Mouse (Mus musculus) forebrain, embryonic 14.5 days (tissue): ENCODE measurements at regions not wholly inside any gene's neighbourhood (a gene's known extent, or its start where the extent isn't known, plus 50 kb on each side); places are given as distances from the start of the nearest gene placed in this dataset.
A peak's percentile ranks its signal among the peaks of the same experiment; 100 is the strongest.

Experiments used
- ATAC-seq: fragments of 200-750 bp; cut with Nextera tagmentation; 2 replicates; pipeline ENCODE4 v1.8.0; 2017; ENCODE audit warnings: mild to moderate bottlenecking, moderate library complexity
- DNase-seq: peaks from one replicate; pipeline ENCODE4 v3.0.0-alpha.2; 2015; ENCODE audit warnings: low spot score
- H3K27ac ChIP-seq: fragments of 300-500 bp; sonication (generic); 2 replicates; pipeline ENCODE4 v1.5.1; 2014; ENCODE audit warnings: low read depth, mild to moderate bottlenecking, control low read depth, low read length, moderate library complexity
- H3K27me3 ChIP-seq: fragments of 300-500 bp; sonication (generic); replicated peaks from 2 replicates; pipeline ENCODE4 v1.6.1; 2014; ENCODE audit warnings: low read length, control low read depth, mixed read lengths; ENCODE audit not compliant: control insufficient read depth, insufficient read depth
- H3K36me3 ChIP-seq: fragments of 300-500 bp; sonication (generic); 2 replicates; pipeline ENCODE4 v1.6.1; 2014; ENCODE audit warnings: low read length, control low read depth; ENCODE audit not compliant: control insufficient read depth, insufficient read depth
- H3K4me1 ChIP-seq: fragments of 300-500 bp; sonication (generic); 2 replicates; pipeline ENCODE4 v1.6.1; 2014; ENCODE audit warnings: antibody characterized with exemption, low read length, control low read depth; ENCODE audit not compliant: control insufficient read depth, insufficient read depth
- H3K4me2 ChIP-seq: fragments of 300-500 bp; sonication (generic); 2 replicates; pipeline ENCODE4 v1.6.1; 2014; ENCODE audit warnings: mild to moderate bottlenecking, control low read depth, low read length
- H3K4me3 ChIP-seq: fragments of 300-500 bp; sonication (generic); 2 replicates; pipeline ENCODE4 v1.5.1; 2014; ENCODE audit warnings: low read depth, low read length, control low read depth
- H3K9ac ChIP-seq: fragments of 300-500 bp; sonication (generic); 2 replicates; pipeline ENCODE4 v1.6.1; 2014; ENCODE audit warnings: mild to moderate bottlenecking, low read length, control low read depth, moderate library complexity
- H3K9me3 ChIP-seq: fragments of 300-500 bp; sonication (generic); replicated peaks from 2 replicates; pipeline ENCODE4 v1.6.1; 2016; ENCODE audit warnings: low read length, control low read depth, mixed read lengths; ENCODE audit not compliant: control insufficient read depth
- WGBS: fragments of 180-500 bp; shearing (Covaris S2); extraction: QIAGEN DNeasy Blood & Tissue Kit; methylation state at CpG from one replicate; pipeline ENCODE4 v1.1.7; 2014; 5-methylcytosine and 5-hydroxymethylcytosine counted together

DNA sequence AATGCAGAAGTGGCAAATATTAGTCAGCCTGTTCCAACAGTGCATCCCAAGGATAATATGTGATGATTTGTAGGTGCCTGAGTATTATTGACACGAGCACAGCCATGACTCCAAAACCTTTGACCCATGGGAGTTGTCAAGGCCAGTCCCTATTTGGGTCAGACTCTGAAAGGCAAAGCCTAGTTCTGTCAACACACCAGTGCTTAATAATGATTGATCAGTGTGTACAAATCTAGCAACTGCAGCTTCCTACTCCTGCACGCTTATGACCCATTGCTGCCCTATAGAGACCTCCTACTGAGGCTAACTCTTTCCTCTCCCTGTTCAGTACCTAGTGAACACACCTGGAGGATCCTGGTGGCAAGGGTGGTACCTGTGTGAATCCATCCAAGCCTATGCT is 427.3 kb downstream of the Fam84a start:
- Histone ChIP-seq H3K9me3 (no peaks in the 10 kb centered on the region), H3K9ac (no peak overlapping the region), H3K4me3 (no peak overlapping the region), H3K27ac (no peak overlapping the region), H3K27me3 (no peaks in the 10 kb centered on the region), H3K4me2 (no peak overlapping the region), H3K4me1 (no peaks in the 10 kb centered on the region), H3K36me3 (no peaks in the 10 kb centered on the region)
- WGBS, result 92% methylated on average over 2 of the region's 2 CpGs
- no peak for DNase-seq
- ATAC-seq, result no peak

DNA sequence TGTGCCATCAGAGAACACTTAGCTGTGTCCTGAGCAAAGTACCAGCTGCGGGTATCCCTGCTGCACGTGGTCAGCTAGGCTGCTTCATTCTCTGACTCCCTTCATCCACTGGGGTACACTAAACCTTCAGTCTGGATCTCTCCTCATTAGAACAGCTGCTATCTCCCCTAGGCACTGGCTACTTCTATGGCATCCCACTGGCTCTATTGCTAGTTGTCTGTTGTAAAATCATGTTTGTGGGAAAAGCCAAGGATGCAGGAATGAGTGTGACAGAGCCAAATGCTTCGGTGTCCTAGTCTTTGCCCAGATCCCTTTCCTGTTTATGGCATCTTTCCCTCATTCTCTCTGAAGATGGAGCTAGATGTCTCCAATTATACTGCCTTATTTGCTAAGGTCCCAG is 440.9 kb downstream of the Nbas start:
- H3K36me3 ChIP-seq, result no peaks in the 10 kb centered on the region
- no peaks in the 10 kb centered on the region for H3K4me1 ChIP-seq
- ATAC-seq (no peak), DNase-seq (no peak)
- no peak overlapping the region for H3K27ac ChIP-seq
- no peaks in the 10 kb centered on the region for H3K27me3 ChIP-seq
- no peak overlapping the region for H3K4me3 ChIP-seq
- no peaks in the 10 kb centered on the region for H3K9me3 ChIP-seq
- 88% methylated on average over 3 of the region's 3 CpGs for WGBS
- no peak overlapping the region for H3K4me2 ChIP-seq
- no peak overlapping the region for H3K9ac ChIP-seq

DNA sequence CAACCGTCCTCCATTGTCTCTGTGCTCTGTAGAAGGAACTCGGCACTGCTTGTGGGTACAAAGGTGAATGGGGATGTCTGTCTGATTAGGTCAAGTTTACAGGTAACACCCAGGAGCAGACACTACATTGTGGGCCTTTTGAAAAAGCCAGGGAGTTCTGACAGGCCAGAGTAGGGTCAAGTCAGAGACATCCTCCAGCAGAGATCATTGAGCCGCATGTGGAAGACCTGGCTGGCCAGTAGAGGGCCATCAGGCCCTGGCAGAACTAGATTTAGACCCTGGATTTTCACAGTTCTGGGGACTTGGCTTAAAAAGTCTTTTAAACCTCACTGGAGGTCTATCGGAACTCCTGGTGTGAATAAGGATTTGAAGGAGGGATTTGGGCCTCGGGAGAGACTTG is 438.8 kb downstream of the Nbas start:
- no peak overlapping the region for H3K4me2 ChIP-seq
- H3K9me3 ChIP-seq, result no peaks in the 10 kb centered on the region
- no peak overlapping the region for H3K9ac ChIP-seq
- no peak for ATAC-seq
- no peak overlapping the region for H3K4me3 ChIP-seq
- no peak overlapping the region for H3K27ac ChIP-seq
- H3K36me3 ChIP-seq, result no peaks in the 10 kb centered on the region
- DNase-seq, result no peak
- H3K4me1 ChIP-seq, result no peaks in the 10 kb centered on the region
- H3K27me3 ChIP-seq, result no peaks in the 10 kb centered on the region
- WGBS, result 82% methylated on average over 5 of the region's 5 CpGs

DNA sequence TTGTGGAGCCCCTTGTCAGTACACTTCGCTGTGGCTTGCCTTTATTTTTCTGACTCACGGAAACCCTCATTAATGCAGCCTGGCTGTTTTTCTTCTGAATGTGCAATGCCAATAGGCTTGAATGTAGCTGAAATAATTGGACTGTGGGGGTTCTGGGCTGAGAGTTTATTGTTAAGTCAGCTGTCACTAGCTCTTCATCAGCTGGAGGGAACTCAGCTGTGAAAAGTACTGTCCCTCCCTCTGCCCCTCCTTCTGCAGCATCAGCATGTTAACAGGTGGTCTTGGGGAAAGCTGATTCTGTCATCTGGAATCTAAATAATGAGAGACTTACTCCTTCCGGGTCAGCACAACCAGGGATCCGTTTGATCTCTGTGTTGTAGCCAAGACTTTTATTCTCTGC is 437.6 kb downstream of the Nbas start:
- H3K9me3 ChIP-seq, result no peaks in the 10 kb centered on the region
- H3K4me3 ChIP-seq, result no peak overlapping the region
- 17% methylated on average over 4 of the region's 4 CpGs for WGBS
- DNase-seq (peak; percentile 69), ATAC-seq (peak; percentile 61)
- H3K4me2 ChIP-seq, result no peak overlapping the region
- no peaks in the 10 kb centered on the region for H3K4me1 ChIP-seq
- H3K9ac ChIP-seq, result no peak overlapping the region
- no peaks in the 10 kb centered on the region for H3K36me3 ChIP-seq
- H3K27me3 ChIP-seq, result no peaks in the 10 kb centered on the region
- H3K27ac ChIP-seq, result no peak overlapping the region

DNA sequence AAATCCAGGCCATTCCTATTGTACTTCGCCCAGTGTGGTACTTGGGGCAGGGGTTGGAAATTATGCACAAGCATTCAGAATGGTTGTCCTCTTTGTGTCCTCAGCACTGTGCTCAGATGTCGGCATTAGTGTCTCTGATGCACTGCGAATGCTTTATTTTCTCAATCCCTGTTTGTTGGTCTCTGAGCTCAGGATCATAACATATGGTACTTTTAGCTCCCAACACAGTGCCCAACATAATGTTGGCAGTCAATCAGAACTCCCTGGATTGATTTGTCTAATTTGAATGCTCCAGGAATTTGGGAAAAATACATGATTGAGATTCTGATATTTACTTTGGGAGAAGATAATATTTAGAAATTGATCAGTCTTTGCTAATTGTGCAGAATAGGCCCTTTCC is 434.7 kb downstream of the Nbas start:
- Histone ChIP-seq H3K4me1 (no peaks in the 10 kb centered on the region), H3K36me3 (no peaks in the 10 kb centered on the region), H3K27ac (no peak overlapping the region), H3K4me3 (no peak overlapping the region), H3K27me3 (no peaks in the 10 kb centered on the region), H3K9me3 (no peaks in the 10 kb centered on the region), H3K4me2 (no peak overlapping the region), H3K9ac (no peak overlapping the region)
- WGBS, result 68% methylated on average over 3 of the region's 3 CpGs
- ATAC-seq (peak; percentile 54; the same call in 1 of the 2 replicates), DNase-seq (peak; percentile 47)

DNA sequence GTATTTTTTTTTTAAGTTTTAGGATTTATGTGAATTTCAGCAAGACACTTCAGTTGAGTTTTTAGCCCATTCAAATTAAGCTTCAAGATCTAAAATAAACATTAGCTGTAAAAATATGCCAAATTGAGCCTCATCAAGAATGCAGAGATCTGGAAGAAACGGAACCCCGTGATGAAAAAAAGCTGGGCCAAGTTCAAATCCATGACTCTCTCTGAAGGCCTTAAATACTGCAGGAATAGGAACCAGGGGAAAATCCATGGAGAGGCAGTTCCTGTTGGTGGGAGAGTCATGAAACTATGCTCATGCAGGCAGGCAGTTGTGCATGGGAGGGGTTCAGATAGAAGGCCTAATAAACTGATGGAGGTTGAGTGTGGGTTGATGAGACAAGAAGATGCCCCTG is 430.9 kb downstream of the Nbas start:
- H3K27me3 ChIP-seq, result no peaks in the 10 kb centered on the region
- 90% methylated on average over 2 of the region's 2 CpGs for WGBS
- ATAC-seq, result no peak

DNA sequence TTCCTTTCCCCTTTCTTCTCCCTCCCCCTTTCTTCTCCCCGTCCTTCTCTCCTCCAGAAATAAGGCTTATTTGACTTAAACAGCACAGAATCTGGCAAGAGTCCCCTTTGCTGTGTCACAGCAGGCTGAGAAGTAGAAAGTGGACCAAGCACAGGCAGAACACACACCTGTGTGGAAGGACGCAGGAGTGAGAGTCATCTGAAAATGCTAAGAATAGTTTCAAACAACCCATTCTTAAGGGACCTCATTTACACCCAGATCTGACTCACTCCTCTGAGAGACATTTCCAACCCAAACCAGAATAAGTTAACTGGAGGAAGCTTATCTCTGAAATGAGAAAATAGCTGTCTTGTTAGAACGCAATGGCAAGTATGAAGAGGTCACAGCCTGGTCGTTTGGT is 429.9 kb downstream of the Nbas start:
- Histone ChIP-seq H3K9ac (no peak overlapping the region), H3K4me2 (no peak overlapping the region), H3K36me3 (no peaks in the 10 kb centered on the region), H3K4me3 (no peak overlapping the region), H3K27ac (no peak overlapping the region), H3K27me3 (no peaks in the 10 kb centered on the region), H3K9me3 (no peaks in the 10 kb centered on the region), H3K4me1 (no peaks in the 10 kb centered on the region)
- WGBS, result 81% methylated on average over 4 of the region's 4 CpGs
- ATAC-seq (no peak), DNase-seq (no peak)

More for the DNA sequence above, 430.9 kb downstream of the Nbas start:
- Histone ChIP-seq H3K9ac (no peak overlapping the region), H3K9me3 (no peaks in the 10 kb centered on the region), H3K36me3 (no peaks in the 10 kb centered on the region), H3K4me1 (no peaks in the 10 kb centered on the region), H3K27ac (no peak overlapping the region), H3K4me2 (no peak overlapping the region), H3K4me3 (no peak overlapping the region)
- DNase-seq, result no peak

DNA sequence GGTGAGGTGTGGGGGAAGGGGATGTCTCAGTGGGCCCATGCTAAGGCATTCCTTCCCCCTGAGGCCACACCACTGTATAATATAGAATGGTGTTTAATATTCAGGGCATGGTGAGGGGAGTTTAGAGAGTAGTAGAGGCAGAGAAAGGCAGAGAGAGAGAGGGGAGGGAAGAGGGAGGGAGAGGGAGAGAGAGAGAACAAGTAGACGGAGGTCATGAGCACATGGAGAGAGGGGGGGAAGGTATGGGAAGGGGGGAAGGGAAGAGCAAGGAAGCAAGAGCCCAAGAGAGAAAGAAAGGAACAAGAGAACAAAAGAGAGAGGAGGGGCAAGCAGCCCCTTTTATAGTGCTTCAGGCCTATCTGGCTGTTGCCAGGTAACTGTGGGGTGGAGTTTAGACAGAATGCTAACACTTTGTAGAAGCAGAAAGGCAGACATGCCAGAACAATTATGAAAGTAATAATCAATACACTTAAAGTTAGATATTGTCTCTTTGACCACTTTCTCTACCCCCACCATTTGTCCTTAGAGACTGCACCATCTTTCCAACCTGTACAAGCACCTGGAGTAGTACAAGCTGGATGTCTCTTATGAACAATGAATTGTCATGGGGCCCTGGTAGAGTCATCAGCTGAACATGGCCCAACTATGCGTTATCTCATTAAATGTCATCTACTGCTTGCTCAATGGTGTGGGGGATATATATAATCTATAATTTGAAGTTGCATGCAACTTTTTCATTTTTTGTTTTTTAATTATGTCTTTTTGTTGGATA is 422.6 kb downstream of the Nbas start:
- Histone ChIP-seq H3K4me1 (no peaks in the 10 kb centered on the region), H3K27ac (no peak overlapping the region), H3K9ac (no peak overlapping the region), H3K9me3 (no peaks in the 10 kb centered on the region), H3K4me2 (no peak overlapping the region), H3K27me3 (no peaks in the 10 kb centered on the region), H3K4me3 (no peak overlapping the region), H3K36me3 (no peaks in the 10 kb centered on the region)
- WGBS, result 49% methylated on average over 2 of the region's 2 CpGs
- ATAC-seq (0 out of 2 replicates have a peak, but pooled peaks have one; percentile 52), DNase-seq (no peak)

DNA sequence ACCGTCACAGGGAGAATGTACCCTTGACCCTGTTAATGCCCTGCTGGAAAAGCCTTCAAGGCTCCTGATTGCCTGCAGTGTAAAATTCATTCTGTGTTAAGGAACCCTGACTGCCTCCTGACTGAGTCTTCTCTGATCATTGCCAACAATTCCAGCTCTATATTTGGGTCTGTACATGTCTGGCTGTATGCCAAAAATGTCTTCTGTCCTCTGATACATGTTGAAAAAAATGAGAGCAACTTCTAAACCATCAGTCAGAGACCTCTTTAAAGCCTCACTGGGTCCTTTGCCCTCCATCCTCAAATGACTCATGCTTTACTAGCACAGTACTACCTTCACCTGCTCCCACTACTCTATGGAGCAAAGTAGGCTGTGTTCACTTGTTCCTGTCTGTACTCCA is 408.3 kb downstream of the Nbas start:
- no peak overlapping the region for H3K9ac ChIP-seq
- DNase-seq, result peak; percentile 18
- H3K9me3 ChIP-seq, result no peaks in the 10 kb centered on the region
- no peaks in the 10 kb centered on the region for H3K4me1 ChIP-seq
- no peak overlapping the region for H3K4me2 ChIP-seq
- no peak overlapping the region for H3K4me3 ChIP-seq
- H3K36me3 ChIP-seq, result no peaks in the 10 kb centered on the region
- 80% methylated on average over 1 of the region's 1 CpGs for WGBS
- H3K27me3 ChIP-seq, result no peaks in the 10 kb centered on the region
- ATAC-seq, result no peak
- H3K27ac ChIP-seq, result no peak overlapping the region
